Mouse (Mus musculus): ENCODE results near the gene Stambp.

The Stambp gene

GRCm38 (mm10) chr6:83568901-83569862 is 3.3 kb downstream of the Stambp start:
- DNase-seq (ENCODE audit: low spot score), result no peak

DNA sequence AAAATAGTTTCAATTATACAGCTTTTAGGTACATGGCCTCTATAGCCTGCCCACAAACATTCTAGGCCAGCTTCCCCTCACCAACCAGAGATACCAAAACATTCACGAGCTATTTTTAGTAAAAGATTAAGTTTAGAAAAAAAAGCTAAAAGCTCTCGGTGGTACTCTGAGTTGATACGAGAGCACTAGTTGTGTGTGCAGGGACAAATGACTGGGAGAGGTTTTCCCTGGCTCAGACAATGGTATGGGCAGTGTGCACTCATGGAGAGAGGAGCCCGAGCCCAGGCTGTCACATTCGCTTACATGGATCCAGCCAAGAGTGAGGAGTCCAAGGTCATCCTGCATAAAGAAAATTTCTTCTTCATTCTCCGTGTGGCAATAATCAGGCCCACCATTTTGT is 16.6 kb downstream of the Stambp start:
- DNase-seq (ENCODE audit: low spot score), result no peak

DNA sequence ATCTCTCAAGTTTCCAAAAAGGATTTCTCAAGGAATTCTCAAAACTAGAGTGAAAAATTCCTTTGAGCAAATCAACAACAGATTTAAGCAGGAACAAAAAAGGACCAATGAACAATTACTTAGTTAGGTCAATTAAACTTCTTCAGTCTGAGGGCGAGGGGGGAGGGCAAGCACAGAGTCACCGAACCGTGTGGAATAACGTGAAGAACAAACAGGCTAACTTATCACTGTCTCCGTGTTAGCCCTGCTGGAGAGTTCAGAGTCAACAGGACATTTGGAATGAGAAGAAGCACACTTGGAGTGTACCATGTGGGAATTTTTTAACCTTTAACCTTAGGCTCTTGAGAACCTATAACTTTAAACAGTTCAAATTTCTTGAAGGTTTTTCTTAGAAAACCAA is 24.2 kb downstream of the Stambp start:
- DNase-seq (ENCODE audit: low spot score), result peak; percentile 15

GRCm38 (mm10) chr6:83545778-83546177 is 26.8 kb downstream of the Stambp start:
- no peak for DNase-seq (ENCODE audit: low spot score)

GRCm38 (mm10) chr6:83541756-83542456 is 30.6 kb downstream of the Stambp start:
- DNase-seq (ENCODE audit: low spot score), result no peak

- no peak for DNase-seq (ENCODE audit: low spot score)
These were observed 32.5 kb downstream of the Stambp start for GRCm38 (mm10) chr6:83540017-83540416.

DNA sequence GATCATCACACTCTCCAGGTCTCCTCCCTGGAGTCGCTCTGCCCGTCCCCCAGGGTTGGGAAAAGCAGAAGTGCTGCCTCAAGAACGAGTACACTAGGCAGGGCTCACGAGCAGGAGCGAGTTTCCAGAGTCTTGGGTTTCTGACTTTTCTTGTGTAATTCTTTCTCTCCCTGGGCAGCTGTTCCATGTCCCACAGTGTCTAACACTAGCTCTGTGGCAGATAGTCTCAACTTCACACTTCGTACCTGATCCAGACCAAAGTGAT is 35.8 kb downstream of the Stambp start:
- no peak for DNase-seq (ENCODE audit: low spot score)

DNA sequence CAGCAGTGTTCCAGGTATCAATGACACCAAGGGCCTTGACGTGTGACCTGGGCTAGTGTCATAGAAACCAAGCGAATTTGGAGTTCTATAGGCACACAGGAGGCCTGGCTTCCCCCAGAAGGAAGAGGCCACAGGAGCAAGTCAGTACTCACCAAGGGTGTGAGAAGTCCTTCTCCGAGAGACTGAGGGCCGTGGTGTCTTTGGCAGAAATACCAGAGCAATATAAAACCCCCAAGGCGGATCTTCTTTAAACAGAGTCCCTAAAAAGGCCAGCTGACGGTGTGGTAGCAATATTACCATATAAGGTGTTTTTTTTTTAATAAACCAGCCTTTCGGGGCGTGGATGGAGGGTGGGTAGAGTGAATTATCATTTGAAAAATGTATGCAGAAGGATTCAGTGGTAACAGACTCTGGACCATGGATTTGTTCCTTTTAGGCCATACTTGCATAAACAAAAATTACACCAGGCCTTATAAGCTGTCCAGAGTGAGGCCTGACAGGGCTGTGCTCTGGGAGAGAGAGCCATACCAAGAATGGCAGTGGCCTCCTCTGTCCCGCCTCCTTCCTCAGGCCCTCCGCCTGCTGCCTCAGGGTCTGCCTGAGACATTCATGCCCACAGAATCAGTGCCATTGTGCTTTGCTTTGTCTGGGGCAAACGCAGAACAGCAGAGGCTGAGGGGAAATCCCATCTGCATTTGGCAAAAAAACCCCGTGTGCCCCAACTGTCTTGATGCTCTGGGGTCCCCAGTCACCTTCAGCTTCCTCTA is 36.3 kb downstream of the Stambp start, which contains the start of gene Actg2:
TSS of gene Actg2 (minus strand) at position 238 of the 767 bp plus-strand sequence.
- no peak for DNase-seq (ENCODE audit: low spot score)

DNA sequence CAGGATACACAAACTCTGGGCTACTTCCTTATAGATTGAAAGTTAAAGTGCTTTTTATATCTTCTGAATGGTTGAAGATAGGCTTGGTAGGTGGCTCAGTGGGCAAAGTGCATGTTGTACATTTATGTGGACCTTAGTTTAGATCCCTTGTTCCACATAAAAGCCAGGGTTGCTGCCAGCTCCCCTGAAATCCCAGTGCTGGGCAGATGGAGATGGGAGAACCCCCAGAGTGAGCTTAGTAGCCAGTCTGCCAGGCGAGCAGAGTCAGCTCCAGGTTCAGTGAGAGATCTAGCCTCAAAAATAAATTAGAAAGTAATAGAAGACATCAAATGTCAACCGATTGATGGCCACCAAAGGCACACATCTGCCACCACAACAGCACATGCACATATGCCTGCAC is 39.9 kb downstream of the Stambp start:
- no peak for DNase-seq (ENCODE audit: low spot score)

DNA sequence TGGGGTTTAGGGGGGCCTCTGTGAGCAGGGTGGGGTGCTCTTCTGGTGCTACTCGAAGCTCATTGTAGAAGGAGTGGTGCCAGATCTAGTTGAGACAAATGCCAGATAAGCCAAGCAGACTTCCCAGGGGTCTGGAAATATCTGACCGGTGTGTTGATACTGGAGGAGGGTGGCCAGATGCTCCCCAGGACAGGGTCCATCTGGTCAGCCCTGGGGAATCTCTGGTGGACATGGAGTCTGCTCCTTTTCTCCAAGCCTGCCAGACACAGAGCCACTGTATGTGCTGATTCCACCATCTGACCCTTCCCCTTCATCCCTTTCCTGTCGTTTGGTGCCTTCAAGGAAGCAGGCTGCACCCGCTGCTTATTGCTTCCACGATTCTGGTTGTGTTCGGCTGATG is 49.3 kb downstream of the Stambp start:
- no peak for DNase-seq (ENCODE audit: low spot score)

DNA sequence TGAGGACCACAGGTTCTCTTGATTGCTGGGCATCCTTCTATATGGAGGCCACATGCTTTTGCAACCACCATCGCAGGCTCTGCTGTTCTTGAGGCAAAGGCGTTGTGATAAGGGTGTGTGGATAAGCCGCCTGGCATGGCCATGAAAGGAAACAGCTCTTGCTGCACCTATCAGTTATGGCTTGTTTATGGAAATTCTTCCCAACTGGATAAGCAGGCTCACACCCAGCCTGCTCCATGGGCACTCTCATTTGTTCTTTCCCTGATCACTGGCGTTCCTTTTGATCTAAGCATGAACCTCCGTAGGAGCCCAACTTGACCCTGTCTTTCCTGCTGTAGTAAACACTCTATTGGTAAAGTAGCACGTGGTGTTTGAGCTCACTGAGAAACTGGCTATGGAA is 50.7 kb downstream of the Stambp start:
- DNase-seq (ENCODE audit: low spot score), result no peak

- no peak for DNase-seq (ENCODE audit: low spot score)
These were observed 53.9 kb downstream of the Stambp start for GRCm38 (mm10) chr6:83518637-83519036.

DNA sequence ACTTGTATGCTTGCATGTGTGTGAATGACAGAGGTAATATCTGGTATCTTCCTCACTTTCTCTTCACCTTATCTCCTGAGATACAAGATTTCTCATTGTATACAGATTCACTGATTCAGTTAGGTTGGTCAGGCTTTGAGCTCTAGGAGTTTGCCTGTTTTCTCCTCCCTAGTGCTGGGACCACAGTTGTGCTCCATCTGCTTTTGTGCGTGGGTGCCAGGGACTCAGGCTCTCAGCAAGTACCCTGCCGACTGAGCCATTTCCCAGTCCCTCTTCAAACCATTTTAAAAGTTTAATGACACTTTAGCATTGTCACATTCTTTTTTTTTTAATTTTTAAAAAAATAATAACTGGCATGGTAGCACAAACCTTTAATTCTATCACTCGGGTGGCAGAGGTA is 57.4 kb downstream of the Stambp start:
- DNase-seq (ENCODE audit: low spot score), result no peak

GRCm38 (mm10) chr6:83512495-83512894 is 60.0 kb downstream of the Stambp start:
- DNase-seq (ENCODE audit: low spot score), result peak; percentile 74

DNA sequence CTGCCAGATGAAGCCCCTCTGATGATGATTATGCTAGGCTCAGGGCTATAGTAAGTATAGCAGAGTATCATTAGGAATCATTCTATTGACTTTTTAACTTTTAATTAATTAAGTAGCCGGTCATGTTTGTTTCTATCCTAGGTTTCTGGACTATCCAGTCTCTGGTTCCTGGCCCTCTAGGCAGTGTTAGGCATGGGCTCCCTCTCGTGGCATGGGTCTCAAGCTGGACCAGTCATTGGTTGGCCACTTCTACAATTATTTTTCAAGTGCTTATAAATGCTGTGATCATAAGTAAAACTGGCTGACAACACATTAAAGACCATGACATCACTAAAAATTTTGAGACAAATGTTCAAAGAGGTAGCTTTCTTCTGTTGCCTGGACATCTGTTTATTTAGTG is 62.3 kb downstream of the Stambp start:
- no peak for DNase-seq (ENCODE audit: low spot score)

DNA sequence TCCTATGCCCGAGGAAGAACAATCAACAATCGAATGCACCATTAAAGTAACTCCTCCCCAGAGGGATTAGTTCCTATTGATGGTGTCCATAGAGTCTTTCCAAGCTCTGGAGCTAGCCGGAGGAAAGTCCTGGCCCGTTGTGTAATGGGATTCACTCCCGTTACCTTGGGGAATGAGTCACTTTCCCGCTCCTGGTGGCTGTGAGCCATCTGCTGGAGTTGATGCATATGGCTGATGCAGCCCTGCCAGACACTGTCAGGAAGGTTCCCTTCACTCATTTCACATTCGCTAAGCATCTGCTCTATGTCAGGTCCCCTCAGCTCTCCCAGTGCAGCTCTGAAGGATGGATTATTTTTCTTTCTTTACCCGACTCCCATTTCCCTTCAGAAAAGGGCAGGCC is 63.1 kb downstream of the Stambp start:
- peak; percentile 8 for DNase-seq (ENCODE audit: low spot score)

DNA sequence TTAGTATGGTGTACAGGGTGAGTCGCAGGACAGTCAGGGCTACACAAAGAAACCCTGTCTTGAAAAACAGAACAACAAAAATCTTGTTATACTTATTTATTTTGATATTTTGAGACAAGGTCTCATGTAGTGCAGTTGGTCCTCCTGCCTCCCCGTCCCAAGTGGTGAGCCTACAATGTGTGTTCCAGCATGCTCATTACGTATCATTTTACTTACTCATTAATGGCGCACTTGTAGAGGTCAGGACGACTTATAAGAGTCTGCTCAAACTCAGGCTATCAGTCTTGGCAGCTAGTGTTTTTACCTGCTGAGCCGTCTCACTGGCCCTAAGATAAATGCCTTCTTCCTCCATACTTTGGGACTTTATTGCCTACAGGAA is 65.4 kb downstream of the Stambp start:
- DNase-seq (ENCODE audit: low spot score), result no peak

DNA sequence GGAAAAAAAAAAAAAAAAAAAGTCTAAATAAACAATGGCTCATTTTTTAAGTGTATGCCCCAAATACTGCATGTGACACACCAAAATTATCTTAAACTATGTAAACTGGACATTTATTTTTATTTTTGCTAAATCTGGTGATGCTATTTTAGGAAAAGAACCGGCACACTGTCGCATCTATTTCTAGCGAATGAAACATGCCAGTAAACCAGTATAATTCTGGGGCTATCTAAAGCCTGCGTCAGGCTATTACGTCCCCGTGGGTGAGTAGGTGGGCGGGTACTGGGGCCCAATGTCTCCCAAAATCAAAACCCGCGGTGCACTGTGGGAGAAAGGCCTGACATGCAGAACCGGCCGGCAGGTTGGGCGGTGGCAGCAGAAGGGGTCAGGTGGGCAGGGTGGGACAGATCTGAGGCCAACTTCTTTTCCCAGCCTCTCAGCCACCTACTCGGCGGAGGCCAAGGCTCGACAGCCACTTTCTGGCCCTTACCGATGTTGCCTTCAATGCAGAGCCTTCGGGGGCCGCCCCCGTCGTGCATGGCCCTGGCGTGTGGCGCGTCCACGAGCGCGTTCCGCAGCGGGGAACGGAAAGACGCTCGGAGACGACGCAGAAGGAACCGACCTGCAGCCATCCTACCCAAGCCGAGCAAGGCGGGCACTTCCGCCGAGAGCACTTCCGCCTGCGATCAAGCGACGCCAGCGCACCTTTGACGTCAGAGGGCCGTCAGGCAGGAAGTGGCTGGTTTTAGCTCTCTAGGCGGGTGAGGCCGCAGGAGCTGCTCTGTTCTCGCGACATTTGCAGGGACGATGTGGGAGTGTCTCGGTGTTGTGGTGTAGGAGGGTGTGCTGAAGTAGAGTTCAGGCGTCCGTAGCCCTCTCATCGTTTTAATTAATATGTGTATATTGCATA is 66.0 kb downstream of the Stambp start, which contains the start of gene Dguok:
TSS of gene Dguok (minus strand) at position 712 of the 910 bp plus-strand sequence.
- DNase-seq (ENCODE audit: low spot score), result peak; percentile 98

GRCm38 (mm10) chr6:83505554-83505953 is 67.0 kb downstream of the Stambp start:
- DNase-seq (ENCODE audit: low spot score), result no peak

- no peak for DNase-seq (ENCODE audit: low spot score)
These were observed 69.2 kb downstream of the Stambp start for GRCm38 (mm10) chr6:83503361-83503760.

DNA sequence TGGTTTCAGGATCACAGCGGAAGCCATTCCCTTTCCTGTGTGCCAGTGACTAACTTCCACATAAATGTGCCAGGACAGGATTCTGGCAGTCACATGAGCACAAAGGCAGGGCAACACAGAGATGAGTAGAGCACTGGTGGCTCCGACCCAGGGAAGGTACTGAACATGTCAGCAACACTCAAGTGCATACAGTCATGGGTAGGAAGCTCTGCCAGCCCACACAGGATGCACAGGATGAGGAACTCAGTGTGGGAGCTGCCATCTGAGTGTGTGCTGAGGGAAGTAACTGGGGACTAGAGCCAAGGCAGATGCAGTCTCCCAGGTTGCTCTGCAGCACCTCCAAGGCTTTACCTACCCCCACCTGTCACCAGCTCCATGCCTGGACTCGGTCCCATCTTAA is 69.9 kb downstream of the Stambp start:
- no peak for DNase-seq (ENCODE audit: low spot score)

All from embryo, embryonic 10.5 days (tissue).